Mouse (Mus musculus) G1E (cell line): ENCODE data around the gene Sp100.

Experiments used
- CTCF ChIP-seq: IDR thresholded peaks from 2 replicates; pipeline ENCODE4 v1.5.1; 2012; ENCODE audit warnings: low read depth, low read length, inconsistent platforms, mixed read lengths
- GATA1 ChIP-seq: IDR thresholded peaks from 2 replicates; pipeline ENCODE4 v1.6.1; 2012; ENCODE audit warnings: borderline replicate concordance, low read length, inconsistent platforms, mixed read lengths
- GATA2 ChIP-seq: IDR thresholded peaks from 2 replicates; pipeline ENCODE4 v1.6.1; 2012; ENCODE audit warnings: low read depth, low read length, inconsistent platforms, borderline replicate concordance
- POLR2AphosphoS5 ChIP-seq: IDR thresholded peaks from 2 replicates; pipeline ENCODE4 v1.6.1; 2012; ENCODE audit warnings: low read depth, low read length, inconsistent platforms; ENCODE audit not compliant: insufficient replicate concordance
- TAL1 ChIP-seq: conservative IDR thresholded peaks from 2 replicates; pipeline ENCODE4 v1.6.1; 2012; ENCODE audit warnings: low read depth, low read length, inconsistent platforms, mixed read lengths

DNA sequence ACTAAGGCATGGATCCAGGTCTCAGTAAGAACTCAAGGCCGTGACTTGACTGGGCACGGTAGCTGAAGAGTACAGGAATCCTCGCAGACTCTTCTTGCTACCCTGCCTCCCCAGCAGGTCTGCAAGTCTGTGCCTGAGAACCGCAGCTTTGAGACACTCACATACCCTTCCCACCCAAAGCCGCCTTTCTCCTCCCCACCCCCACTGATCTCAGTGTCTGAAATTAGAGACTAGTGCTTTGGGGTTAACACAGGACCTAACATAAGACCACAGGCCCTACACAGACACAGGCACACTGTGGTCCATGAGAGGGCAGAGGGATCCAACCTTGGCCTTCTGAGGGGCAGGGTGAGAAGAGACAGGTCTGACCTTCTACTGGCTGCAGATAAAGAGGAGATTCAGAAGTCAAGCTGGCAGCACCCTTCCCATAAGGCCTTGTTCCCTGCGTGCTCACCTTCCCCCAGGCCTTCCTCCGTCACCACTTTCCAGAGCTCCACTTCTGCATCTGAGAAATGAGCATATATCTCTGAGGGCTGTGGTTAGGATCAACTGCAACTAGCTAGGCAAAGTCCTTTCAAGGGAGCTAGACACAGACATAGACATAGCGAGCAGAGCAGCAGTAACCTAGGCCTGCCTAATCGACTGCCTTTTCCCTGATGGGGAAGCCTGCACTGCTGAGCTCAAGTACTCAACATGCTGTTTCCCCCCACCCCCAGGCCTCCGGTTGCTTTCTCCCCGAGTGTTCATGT is 102.3 kb downstream of the Sp100 start:
- TF ChIP-seq CTCF (no peak), TAL1 (no peak), GATA2 (no peak), POLR2AphosphoS5 (no peak), GATA1 (no peak)
